Mouse (Mus musculus) lung, embryonic 16.5 days (tissue): Measurements from ENCODE around the gene Mcrip1. TPM values are rescaled to one million over a fixed set of nuclear protein-coding genes. Genes with fewer than 3 reads are reported as not detected.

Experiments
- ATAC-seq: fragments of 200-750 bp; cut with Nextera tagmentation; 2 replicates; pipeline ENCODE4 v1.8.0; 2017; ENCODE audit warnings: low read depth, mild to moderate bottlenecking, moderate library complexity
- H3K27ac ChIP-seq: fragments of 300-500 bp; sonication (generic); 2 replicates; pipeline ENCODE4 v1.5.1; 2014; ENCODE audit warnings: mild to moderate bottlenecking, control low read depth, low read length
- H3K27me3 ChIP-seq: fragments of 300-500 bp; sonication (generic); 2 replicates; pipeline ENCODE4 v1.6.1; 2014; ENCODE audit warnings: low read depth, low read length, mixed read lengths; ENCODE audit not compliant: control insufficient read depth, insufficient read depth
- H3K36me3 ChIP-seq: fragments of 300-500 bp; sonication (generic); 2 replicates; pipeline ENCODE4 v1.6.1; 2014; ENCODE audit warnings: low read length; ENCODE audit not compliant: control insufficient read depth, insufficient read depth
- H3K4me1 ChIP-seq: fragments of 300-500 bp; sonication (generic); replicated peaks from 2 replicates; pipeline ENCODE4 v1.6.1; 2014; ENCODE audit warnings: low read length, mixed read lengths; ENCODE audit not compliant: control insufficient read depth, insufficient read depth
- H3K4me2 ChIP-seq: fragments of 300-500 bp; sonication (generic); 2 replicates; pipeline ENCODE4 v1.6.1; 2014; ENCODE audit warnings: low read depth, low read length, control low read depth
- H3K4me3 ChIP-seq: fragments of 300-500 bp; sonication (generic); 2 replicates; pipeline ENCODE4 v1.5.1; 2014; ENCODE audit warnings: mild to moderate bottlenecking, low read length, control low read depth
- H3K9ac ChIP-seq: fragments of 300-500 bp; sonication (generic); 2 replicates; pipeline ENCODE4 v1.6.1; 2014; ENCODE audit warnings: low read length, control low read depth
- H3K9me3 ChIP-seq: fragments of 300-500 bp; sonication (generic); 2 replicates; pipeline ENCODE4 v1.6.1; 2016; ENCODE audit warnings: low read length; ENCODE audit not compliant: control insufficient read depth
- WGBS: fragments of 180-500 bp; shearing (Covaris S2); extraction: QIAGEN DNeasy Blood & Tissue Kit; methylation state at CpG from one replicate; pipeline ENCODE4 v1.1.7; 2014; 5-methylcytosine and 5-hydroxymethylcytosine counted together
- polyA plus RNA-seq: library from polyadenylated mRNA; unstranded; fragments of >200 nt; fragmentation: Nextera tagmentation; extraction: Ambion mirVana; gene quantifications from 2 replicates; pipeline ENCODE4 v1.2.1, GENCODE M21; 2015

Mcrip1 gene
- polyA plus RNA-seq, 1 experiment from 2014 or later, result 184 TPM

DNA sequence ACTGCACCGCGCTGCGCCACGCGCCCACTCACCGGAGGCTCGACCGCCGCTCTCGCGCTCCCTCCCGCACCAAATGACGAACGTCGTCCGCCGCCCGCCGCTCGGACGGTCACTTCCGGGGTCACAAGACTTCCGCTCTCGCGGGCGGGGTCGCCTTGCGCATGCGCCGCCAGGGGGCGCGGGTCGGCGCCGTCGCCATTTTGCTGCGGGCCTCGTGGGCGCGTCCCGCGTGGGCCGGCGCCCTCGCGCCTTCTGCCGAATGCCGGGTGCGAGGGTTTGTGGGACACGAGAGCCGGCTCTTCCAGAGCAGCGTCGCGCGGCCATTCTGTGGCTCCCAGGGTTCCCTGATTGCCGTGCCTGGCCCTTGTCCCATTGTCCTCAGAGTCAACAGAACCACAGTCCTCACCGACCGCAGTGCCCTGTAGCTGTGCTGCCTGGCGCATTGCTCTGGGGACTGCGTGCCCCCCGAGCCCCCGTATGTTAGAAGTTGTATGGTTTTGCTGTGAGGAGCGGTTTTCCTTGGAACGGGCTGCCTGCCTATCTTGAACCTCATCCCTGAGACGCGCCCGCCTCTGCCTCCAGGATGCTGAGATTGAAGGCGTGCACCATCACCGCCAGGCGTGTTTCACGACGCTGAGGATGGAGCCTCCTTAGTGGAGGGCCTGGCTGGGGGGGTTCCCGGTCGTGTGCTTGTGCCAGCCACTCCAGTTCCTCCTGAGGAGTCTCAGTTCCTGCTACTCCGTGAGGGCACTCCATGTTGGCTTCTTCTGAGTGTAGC is 32.2 kb upstream of the Mcrip1 start, which contains the start of gene Arhgdia:
Arhgdia (minus strand) TSS at position 135 of the 778 bp plus-strand sequence.
- Histone ChIP-seq H3K4me2 (peak within 1 kb of the TSS; percentile 92), H3K27ac (peak within 1 kb of the TSS; percentile 94), H3K9ac (peak within 1 kb of the TSS; percentile 94), H3K4me1 (peaks cover 20% of the 10 kb centered on the region), H3K9me3 (peaks cover 5% of the 10 kb centered on the region), H3K4me3 (peak within 1 kb of the TSS; percentile 91), H3K27me3 (no peaks in the 10 kb centered on the region), H3K36me3 (peaks cover 40% of the 10 kb centered on the region)
- peak; percentile 77 for ATAC-seq
- 6% methylated on average over 63 of the region's 75 CpGs for WGBS

DNA sequence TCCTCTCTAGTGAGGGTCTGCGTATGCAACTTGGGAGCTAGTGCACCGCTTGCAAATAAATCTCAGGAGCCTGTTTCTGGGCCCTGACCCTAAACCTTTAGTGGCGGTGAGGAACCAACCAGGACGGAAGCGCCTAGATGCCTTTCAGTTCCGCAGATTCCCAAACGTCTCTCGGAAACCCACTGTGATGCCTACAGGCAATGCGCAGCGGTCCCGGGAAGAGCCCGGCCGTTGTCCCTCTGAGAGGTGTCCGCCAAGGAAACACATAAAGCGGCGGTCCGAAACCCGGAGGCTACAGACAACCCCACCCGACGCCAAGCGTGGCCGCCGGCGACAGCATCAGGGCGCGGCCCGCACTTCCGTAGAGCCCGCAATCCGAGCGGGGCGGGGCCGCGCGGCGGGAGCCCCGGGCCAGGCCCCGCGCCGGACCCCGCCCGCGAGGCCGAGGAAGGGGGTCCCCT is 31.4 kb upstream of the Mcrip1 start:
- no peaks in the 10 kb centered on the region for H3K27me3 ChIP-seq
- peaks cover 36% of the 10 kb centered on the region for H3K36me3 ChIP-seq
- peak overlapping the region; percentile 91 for H3K4me3 ChIP-seq
- H3K27ac ChIP-seq, result peak overlapping the region; percentile 94
- peak overlapping the region; percentile 74 for H3K4me2 ChIP-seq
- peaks cover 20% of the 10 kb centered on the region for H3K4me1 ChIP-seq
- peaks cover 5% of the 10 kb centered on the region for H3K9me3 ChIP-seq
- peak; percentile 56 for ATAC-seq
- peak overlapping the region; percentile 94 for H3K9ac ChIP-seq
- under 1% methylated on average over 31 of the region's 44 CpGs for WGBS

DNA sequence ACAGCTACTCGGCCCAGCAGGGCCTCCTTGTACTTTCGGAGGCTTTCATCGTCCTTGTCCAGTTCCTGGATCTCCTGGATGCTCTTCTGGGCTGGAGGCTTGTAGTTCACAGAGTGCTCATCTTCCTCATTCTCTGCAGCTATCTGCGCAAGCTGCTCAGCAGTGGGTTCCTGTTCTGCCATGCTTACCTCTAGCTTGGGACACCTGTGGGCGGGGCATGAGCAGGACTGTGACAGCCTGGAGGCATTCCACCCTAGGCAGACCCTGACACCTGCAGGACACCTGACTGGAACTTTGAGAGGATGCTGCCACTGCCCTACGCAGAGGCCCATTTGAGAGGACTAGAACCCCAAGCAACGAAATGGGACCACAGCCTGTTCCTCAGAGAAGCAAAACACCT is 30.7 kb upstream of the Mcrip1 start:
- peaks cover 30% of the 10 kb centered on the region for H3K36me3 ChIP-seq
- peak overlapping the region; percentile 74 for H3K4me2 ChIP-seq
- no peak for ATAC-seq
- H3K4me1 ChIP-seq, result peaks cover 20% of the 10 kb centered on the region
- peak overlapping the region; percentile 94 for H3K9ac ChIP-seq
- H3K27ac ChIP-seq, result peak overlapping the region; percentile 94
- 39% methylated on average over 7 of the region's 7 CpGs for WGBS
- peaks cover 5% of the 10 kb centered on the region for H3K9me3 ChIP-seq
- no peaks in the 10 kb centered on the region for H3K27me3 ChIP-seq
- peak overlapping the region; percentile 91 for H3K4me3 ChIP-seq

DNA sequence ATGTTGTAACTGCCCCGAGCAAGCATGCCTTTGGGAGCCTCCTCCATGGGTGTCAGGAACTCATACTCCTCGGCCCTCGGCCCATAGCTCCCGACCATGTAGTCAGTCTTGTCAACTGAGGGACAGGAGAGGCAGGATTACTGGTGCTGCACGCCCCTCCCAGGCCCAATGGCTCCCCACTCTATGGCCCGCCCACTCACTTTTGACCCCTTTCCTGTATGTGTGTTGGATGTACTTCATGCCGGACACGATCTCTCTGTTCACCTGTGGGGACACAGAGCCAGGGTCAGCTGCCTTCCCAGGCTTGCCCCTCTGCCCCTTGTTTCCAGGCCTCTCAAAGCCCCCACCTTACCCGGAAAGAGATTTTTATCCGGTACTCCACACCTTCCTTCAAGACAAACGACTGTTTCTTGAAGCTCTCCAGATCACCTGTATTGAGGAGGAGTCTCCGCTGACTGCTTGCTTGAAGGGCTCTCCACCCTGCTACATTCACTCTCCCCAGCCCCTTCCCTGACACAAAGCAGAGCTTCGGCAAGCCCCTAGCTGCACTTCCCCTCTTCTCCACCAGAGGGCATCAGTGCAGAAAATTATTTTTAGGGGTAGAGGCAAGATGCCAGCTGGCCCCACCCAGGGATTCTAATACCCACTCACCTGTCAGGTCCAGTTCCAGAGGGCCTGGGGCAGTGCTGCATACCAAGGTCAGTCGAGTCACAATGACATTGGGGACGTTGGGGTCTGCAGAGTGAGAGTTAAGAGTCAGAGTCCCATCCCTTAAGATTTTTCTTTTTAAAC is 30.0 kb upstream of the Mcrip1 start:
- H3K9me3 ChIP-seq, result peaks cover 5% of the 10 kb centered on the region
- ATAC-seq, result 0 out of 2 replicates have a peak, but pooled peaks have one; percentile 5
- H3K36me3 ChIP-seq, result peaks cover 29% of the 10 kb centered on the region
- 44% methylated on average over 15 of the region's 15 CpGs for WGBS
- peak overlapping the region; percentile 94 for H3K9ac ChIP-seq
- peak overlapping the region; percentile 74 for H3K4me2 ChIP-seq
- H3K27ac ChIP-seq, result peak overlapping the region; percentile 94
- H3K27me3 ChIP-seq, result no peaks in the 10 kb centered on the region
- peaks cover 22% of the 10 kb centered on the region for H3K4me1 ChIP-seq
- H3K4me3 ChIP-seq, result peak overlapping the region; percentile 91

DNA sequence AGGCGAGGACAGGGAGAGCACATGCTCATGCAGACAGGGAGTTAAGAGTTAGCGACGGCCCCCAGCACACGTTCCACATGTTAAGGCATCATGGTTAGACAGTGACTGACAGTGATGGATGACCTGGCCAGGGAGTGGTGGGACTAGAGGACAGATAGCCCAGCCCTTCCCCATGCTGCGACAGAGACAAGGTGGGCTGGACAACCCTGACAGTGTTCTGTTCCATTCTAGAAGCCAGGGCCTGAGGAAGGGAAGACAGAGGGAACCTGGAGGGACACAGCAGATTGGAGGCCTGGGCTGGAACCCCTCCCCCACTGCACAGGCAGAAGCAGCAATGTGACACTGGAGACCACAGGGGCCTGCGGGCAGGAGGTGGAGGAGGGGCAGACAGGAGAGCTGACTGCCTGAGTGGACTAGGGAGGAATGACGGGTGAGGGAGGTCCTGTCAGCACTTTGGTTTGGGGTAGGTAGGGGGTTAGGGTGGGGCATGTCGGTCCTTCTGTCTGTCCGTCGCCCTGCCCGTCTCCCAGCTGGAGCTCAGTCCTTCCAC is 29.2 kb upstream of the Mcrip1 start:
- Histone ChIP-seq H3K4me1 (peaks cover 26% of the 10 kb centered on the region), H3K4me3 (no peak overlapping the region), H3K4me2 (no peak overlapping the region), H3K9ac (no peak overlapping the region), H3K27me3 (no peaks in the 10 kb centered on the region), H3K9me3 (peaks cover 1% of the 10 kb centered on the region), H3K27ac (no peak overlapping the region), H3K36me3 (peaks cover 25% of the 10 kb centered on the region)
- no peak for ATAC-seq
- 75% methylated on average over 11 of the region's 11 CpGs for WGBS

DNA sequence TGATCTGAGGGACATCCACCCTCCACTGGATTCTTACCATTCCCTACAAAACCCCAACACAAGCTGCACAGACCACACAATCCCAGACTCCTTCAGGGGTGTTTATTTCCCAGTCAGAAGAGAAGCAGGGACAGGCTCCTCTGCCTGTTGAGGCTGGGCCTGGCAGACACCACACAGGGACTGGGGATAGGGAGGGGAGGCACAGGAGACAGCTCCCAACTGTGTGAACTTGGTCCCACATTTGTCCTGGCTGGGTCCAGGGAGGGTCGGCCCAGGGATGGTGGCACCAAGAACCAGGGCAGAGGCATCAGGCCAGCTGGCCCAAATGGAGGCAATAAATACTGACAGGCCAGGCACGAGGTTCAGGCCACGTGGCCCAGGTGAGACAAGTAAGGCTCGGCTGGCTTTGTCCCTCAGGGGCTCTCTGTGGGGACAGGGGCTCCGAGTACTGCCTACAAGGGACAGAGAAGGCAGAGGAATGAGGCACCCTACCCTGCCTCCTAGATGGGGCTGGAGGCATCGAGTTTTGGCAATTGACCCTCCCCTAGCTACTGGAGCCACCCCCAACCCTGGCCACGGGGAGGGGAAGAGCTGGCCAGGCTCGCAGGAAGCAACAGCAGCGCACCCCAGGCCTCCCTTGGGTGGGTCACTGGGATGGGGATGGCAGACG is 28.6 kb upstream of the Mcrip1 start:
- H3K9me3 ChIP-seq, result no peaks in the 10 kb centered on the region
- H3K4me3 ChIP-seq, result no peak overlapping the region
- no peak overlapping the region for H3K4me2 ChIP-seq
- H3K4me1 ChIP-seq, result peaks cover 26% of the 10 kb centered on the region
- WGBS, result 79% methylated on average over 10 of the region's 10 CpGs
- no peaks in the 10 kb centered on the region for H3K27me3 ChIP-seq
- no peak for ATAC-seq
- no peak overlapping the region for H3K9ac ChIP-seq
- H3K27ac ChIP-seq, result no peak overlapping the region
- H3K36me3 ChIP-seq, result peaks cover 24% of the 10 kb centered on the region

DNA sequence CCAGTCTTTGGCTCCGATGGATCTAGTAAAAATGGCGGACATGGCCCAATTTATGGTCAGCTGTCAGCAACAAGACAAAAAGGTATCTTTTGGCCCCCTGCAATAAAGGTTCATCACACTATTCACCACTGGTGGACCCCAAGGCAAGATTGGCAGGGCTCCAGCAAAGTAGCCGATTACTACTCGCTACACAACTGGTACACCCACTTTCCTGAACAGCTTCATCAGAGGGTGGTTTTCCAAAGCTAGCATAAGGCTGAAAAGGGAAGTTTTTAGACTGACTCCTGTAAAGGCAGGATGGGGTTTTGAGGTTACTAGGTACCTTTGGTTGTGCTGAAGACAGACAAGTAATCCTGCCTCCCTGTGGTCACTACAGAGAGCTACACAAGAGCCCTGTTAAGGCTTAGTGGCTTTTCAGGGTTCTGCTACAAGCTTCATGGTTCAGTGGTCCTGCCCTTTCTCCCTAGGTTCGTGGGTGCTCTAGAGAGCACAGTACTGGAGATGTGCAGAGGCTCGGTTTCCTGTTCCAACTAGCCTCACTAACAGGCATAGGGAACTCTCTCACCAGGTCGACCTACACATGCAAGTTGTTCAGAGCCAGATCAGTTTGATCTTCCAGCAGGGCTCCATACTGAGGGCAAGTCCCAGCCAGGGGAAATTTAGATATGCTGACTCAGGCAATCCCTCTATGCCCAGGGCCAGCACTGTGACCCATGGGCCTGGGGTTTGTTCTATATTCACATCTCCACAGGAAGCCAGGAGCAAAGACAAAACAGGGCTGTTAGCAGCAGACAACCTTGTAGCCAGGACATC is 27.9 kb upstream of the Mcrip1 start:
- Histone ChIP-seq H3K27ac (no peak overlapping the region), H3K9ac (no peak overlapping the region), H3K4me1 (peaks cover 26% of the 10 kb centered on the region), H3K9me3 (no peaks in the 10 kb centered on the region), H3K4me2 (no peak overlapping the region), H3K4me3 (no peak overlapping the region), H3K36me3 (peaks cover 24% of the 10 kb centered on the region), H3K27me3 (no peaks in the 10 kb centered on the region)
- 85% methylated on average over 7 of the region's 7 CpGs for WGBS
- ATAC-seq, result no peak

DNA sequence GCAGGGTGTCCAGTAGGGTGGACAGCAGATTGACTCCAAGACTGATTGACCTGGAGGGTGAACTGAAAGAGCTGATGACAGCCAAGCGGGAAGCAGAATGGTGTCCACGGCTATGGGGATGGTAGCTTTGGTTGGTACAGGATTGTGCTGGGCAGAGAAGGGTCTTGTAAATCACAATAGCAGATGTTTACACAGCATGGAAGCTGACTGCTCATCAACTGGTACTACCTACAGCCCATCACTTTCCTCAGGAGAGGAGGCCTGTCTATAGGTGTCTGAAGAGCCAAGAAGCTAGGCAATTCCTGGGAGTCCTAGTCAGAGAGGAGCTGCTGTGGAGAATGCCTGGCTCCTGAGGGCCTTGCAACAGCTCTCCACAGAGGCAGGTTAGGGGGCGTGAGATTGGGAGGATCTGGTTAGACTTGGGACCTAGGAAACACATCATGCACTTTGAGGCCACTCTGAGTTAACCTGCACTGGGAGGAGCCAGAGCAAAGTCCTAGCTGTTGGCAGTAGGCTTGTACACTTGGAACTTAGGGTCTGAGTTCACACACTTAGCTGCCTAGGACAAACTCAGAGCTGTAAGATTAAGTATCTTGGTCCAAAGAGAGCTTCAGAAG is 26.9 kb upstream of the Mcrip1 start:
- peaks cover 24% of the 10 kb centered on the region for H3K36me3 ChIP-seq
- H3K9ac ChIP-seq, result no peak overlapping the region
- H3K4me3 ChIP-seq, result no peak overlapping the region
- H3K4me2 ChIP-seq, result no peak overlapping the region
- H3K9me3 ChIP-seq, result no peaks in the 10 kb centered on the region
- 84% methylated on average over 3 of the region's 3 CpGs for WGBS
- no peaks in the 10 kb centered on the region for H3K27me3 ChIP-seq
- no peak overlapping the region for H3K27ac ChIP-seq
- H3K4me1 ChIP-seq, result peaks cover 23% of the 10 kb centered on the region
- no peak for ATAC-seq
